Mouse (Mus musculus) spleen, adult 2 months (tissue): ENCODE measurements around the gene Pbx1.

Source experiments
- CTCF ChIP-seq: fragments of 200-500 bp; IDR thresholded peaks from 2 replicates; pipeline ENCODE4 v1.5.1; 2011; ENCODE audit warnings: mild to moderate bottlenecking, inconsistent platforms; ENCODE audit not compliant: insufficient read depth, insufficient read length, insufficient replicate concordance; ENCODE audit errors: extremely low read depth
- POLR2A ChIP-seq: fragments of 200-500 bp; IDR thresholded peaks from 2 replicates; pipeline ENCODE4 v1.6.1; 2011; ENCODE audit warnings: low read depth, low read length, inconsistent platforms

DNA sequence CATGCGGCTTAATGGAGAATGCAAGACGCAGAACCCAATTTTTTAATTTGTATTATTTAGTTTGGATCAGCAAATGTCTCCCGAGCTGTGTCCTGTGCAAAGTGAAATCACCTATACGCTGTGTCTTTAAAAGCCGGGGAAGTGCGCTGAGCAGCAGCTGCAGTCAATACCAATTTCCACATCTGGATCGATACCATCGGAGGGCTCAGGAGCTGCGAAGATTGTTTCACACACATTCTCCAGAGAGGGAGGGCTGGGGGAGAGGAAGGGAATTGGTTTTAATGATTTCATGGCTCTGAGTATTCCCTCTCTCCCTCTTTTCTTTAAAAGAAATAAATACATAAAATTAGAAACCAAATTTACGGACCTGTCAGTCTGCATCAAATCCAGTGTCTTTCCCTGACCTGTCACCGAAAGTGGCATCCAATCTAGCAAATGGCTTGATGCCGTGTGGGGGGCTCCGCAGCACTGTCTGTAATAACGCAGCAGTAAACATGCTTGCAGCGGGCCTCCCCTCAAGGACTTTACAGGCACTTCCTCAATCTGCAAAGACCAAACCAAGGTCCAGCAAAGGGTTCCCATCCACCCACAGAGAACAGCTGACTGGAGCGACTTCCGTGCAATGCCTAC, 43.6 kb upstream of the Pbx1 start:
- TF ChIP-seq POLR2A (no peak), CTCF (no peak)
